Mouse (Mus musculus): ENCODE measurements at regions not wholly inside any gene's neighbourhood (a gene's known extent, or its start where the extent isn't known, plus 50 kb on each side); places are given as distances from the start of the nearest gene placed in this dataset.

GRCm38 (mm10) chr16:42784031-42784430, 91.7 kb upstream of the Zbtb20 start:
- DNase-seq (ENCODE audit: low read depth in 3 of 3, low spot score in 3 of 3) = no peak
- H3K9ac ChIP-seq (replicated peaks) = no peak overlapping the region
- TF ChIP-seq CTCF (IDR thresholded peaks at IDR 0.05; ENCODE audit: low read depth) (no peak), EP300 (IDR thresholded peaks at IDR 0.05; ENCODE audit: low read depth) (no peak)
- H3K9me3 ChIP-seq (ENCODE audit: control insufficient read depth, low read length) = no peaks in the 10 kb centered on the region
- no peak for ATAC-seq (ENCODE audit: insufficient read depth)
- WGBS (ENCODE audit: insufficient replicate concordance) = 46% methylated on average over 4 of the region's 4 CpGs
- no peak overlapping the region for H3K4me2 ChIP-seq (ENCODE audit: low read depth)
- H3K4me1 ChIP-seq (replicated peaks; ENCODE audit: control insufficient read depth in 2 of 2, insufficient read depth in 2 of 2, low read length in 1 of 2) = no peaks in the 10 kb centered on the region
- no peaks in the 10 kb centered on the region for H3K27me3 ChIP-seq (ENCODE audit: control insufficient read depth, insufficient read depth, low read length)
- H3K4me3 ChIP-seq (ENCODE audit: insufficient read depth in 1 of 2, low read depth in 2 of 2, low read length in 2 of 2) = no peak overlapping the region
- H3K27ac ChIP-seq = no peak overlapping the region
- H3K36me3 ChIP-seq (replicated peaks; ENCODE audit: control insufficient read depth, insufficient read depth, low read depth) = no peaks in the 10 kb centered on the region

DNA sequence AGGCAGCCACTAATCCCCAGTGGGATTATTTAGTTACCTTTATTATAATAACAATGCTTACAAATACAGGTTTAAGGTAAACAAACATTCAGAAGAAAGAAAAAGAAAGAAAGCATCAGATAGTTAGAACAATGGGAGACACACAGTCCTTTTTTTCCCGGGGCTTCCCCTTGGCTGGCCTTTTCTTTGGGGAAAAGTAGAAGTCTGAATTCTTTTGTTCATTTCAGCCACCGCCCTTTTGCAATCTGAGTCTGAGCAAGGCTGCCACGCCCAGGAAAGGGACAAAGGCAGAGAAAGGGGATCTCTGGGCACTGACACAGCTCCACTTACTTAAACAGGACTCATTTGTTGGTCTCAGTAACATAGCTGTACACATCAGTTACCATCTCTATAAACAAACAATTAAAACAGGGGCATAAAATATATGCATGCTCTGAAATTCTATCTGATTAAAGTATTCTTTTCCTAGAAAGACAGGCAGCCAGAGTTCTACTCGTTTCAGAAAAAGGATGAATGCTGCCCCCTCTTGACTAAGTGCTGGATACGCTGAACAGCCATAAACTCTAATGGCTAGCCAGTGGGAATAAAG, 93.5 kb upstream of the Zbtb20 start:
- DNase-seq (ENCODE audit: low read depth in 3 of 3, low spot score in 3 of 3) = no peak
- no peak for ATAC-seq (ENCODE audit: insufficient read depth)
- WGBS (ENCODE audit: insufficient replicate concordance) = 3% methylated on average over 5 of the region's 5 CpGs

DNA sequence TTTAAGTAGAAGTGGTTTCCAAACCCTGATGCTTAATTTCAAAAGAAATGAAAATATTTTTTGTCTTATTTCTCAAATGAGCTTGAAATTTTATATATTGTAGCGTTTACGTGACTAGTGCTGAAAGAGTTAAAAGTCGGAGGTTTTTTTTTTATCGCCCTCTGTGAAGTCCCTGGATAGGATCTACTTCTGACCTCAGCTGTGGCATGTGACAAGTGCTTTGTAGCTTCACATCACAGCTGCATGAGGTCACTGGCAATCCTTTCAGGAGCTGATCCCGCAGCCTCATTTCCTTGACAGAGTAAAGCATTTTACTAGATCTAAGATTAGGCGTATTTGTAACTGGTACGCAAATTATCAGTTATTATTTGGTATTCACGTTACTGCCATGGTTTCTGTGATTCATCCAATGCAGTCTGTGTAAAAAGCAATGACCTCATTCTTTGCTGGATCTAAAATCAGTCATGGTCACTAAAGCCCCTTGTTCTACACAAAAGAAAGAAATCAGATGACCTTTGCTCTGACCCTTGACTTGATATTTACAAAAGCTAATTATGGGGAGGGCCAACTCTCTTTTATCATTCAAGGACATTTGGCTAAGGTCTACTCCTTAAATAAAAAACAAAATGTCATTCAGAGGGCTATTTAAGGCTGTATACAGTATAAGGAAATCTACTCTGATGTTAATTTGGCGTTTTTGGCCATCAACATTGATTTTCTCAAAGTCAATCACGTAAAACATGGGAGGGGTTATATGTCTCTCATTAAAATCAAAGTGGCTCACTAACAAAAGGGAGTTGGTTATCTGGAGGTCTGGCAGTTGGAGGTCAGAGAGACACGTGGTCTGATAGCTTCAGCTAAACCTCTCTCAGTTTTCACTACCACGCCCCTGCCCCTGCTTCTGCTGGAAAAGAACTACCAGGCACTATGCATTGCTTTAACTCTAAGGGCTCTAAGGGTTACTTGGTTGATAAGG, 94.3 kb upstream of the Zbtb20 start:
- no peak overlapping the region for H3K4me3 ChIP-seq (ENCODE audit: insufficient read depth in 1 of 2, low read depth in 2 of 2, low read length in 2 of 2)
- no peaks in the 10 kb centered on the region for H3K27me3 ChIP-seq (ENCODE audit: control insufficient read depth, insufficient read depth, low read length)
- 20% methylated on average over 12 of the region's 12 CpGs for WGBS (ENCODE audit: insufficient replicate concordance)
- TF ChIP-seq CTCF (IDR thresholded peaks at IDR 0.05; ENCODE audit: low read depth) = no peak
- no peak for TF ChIP-seq EP300 (IDR thresholded peaks at IDR 0.05; ENCODE audit: low read depth)
- H3K9me3 ChIP-seq (ENCODE audit: control insufficient read depth, low read length) = no peaks in the 10 kb centered on the region
- no peak overlapping the region for H3K4me2 ChIP-seq (ENCODE audit: low read depth)
- DNase-seq (ENCODE audit: low read depth in 3 of 3, low spot score in 3 of 3) (no peak), ATAC-seq (ENCODE audit: insufficient read depth) (no peak)
- no peaks in the 10 kb centered on the region for H3K36me3 ChIP-seq (replicated peaks; ENCODE audit: control insufficient read depth, insufficient read depth, low read depth)
- H3K4me1 ChIP-seq (replicated peaks; ENCODE audit: control insufficient read depth in 2 of 2, insufficient read depth in 2 of 2, low read length in 1 of 2) = no peaks in the 10 kb centered on the region
- no peak overlapping the region for H3K27ac ChIP-seq
- H3K9ac ChIP-seq (replicated peaks) = no peak overlapping the region

More for the DNA sequence above, 93.5 kb upstream of the Zbtb20 start:
- no peak overlapping the region for H3K4me3 ChIP-seq (ENCODE audit: insufficient read depth in 1 of 2, low read depth in 2 of 2, low read length in 2 of 2)
- no peaks in the 10 kb centered on the region for H3K36me3 ChIP-seq (replicated peaks; ENCODE audit: control insufficient read depth, insufficient read depth, low read depth)
- TF ChIP-seq EP300 (IDR thresholded peaks at IDR 0.05; ENCODE audit: low read depth) = no peak
- TF ChIP-seq CTCF (IDR thresholded peaks at IDR 0.05; ENCODE audit: low read depth) = no peak; the same call in 1 of the 2 replicates
- H3K4me2 ChIP-seq (ENCODE audit: low read depth) = no peak overlapping the region
- H3K27ac ChIP-seq = no peak overlapping the region
- no peak overlapping the region for H3K9ac ChIP-seq (replicated peaks)
- no peaks in the 10 kb centered on the region for H3K27me3 ChIP-seq (ENCODE audit: control insufficient read depth, insufficient read depth, low read length)
- no peaks in the 10 kb centered on the region for H3K9me3 ChIP-seq (ENCODE audit: control insufficient read depth, low read length)
- H3K4me1 ChIP-seq (replicated peaks; ENCODE audit: control insufficient read depth in 2 of 2, insufficient read depth in 2 of 2, low read length in 1 of 2) = no peaks in the 10 kb centered on the region

GRCm38 (mm10) chr16:42779957-42780356, 95.7 kb upstream of the Zbtb20 start:
- no peaks in the 10 kb centered on the region for H3K9me3 ChIP-seq (ENCODE audit: control insufficient read depth, low read length)
- no peaks in the 10 kb centered on the region for H3K27me3 ChIP-seq (ENCODE audit: control insufficient read depth, insufficient read depth, low read length)
- H3K4me3 ChIP-seq (ENCODE audit: insufficient read depth in 1 of 2, low read depth in 2 of 2, low read length in 2 of 2) = no peak overlapping the region
- no peak overlapping the region for H3K27ac ChIP-seq
- H3K9ac ChIP-seq (replicated peaks) = no peak overlapping the region
- no peak overlapping the region for H3K4me2 ChIP-seq (ENCODE audit: low read depth)
- DNase-seq (ENCODE audit: low read depth in 3 of 3, low spot score in 3 of 3) = no peak
- H3K36me3 ChIP-seq (replicated peaks; ENCODE audit: control insufficient read depth, insufficient read depth, low read depth) = no peaks in the 10 kb centered on the region
- no peaks in the 10 kb centered on the region for H3K4me1 ChIP-seq (replicated peaks; ENCODE audit: control insufficient read depth in 2 of 2, insufficient read depth in 2 of 2, low read length in 1 of 2)
- ATAC-seq (ENCODE audit: insufficient read depth) = no peak
- no peak for TF ChIP-seq CTCF (IDR thresholded peaks at IDR 0.05; ENCODE audit: low read depth)
- no peak for TF ChIP-seq EP300 (IDR thresholded peaks at IDR 0.05; ENCODE audit: low read depth)
- 71% methylated on average over 3 of the region's 3 CpGs for WGBS (ENCODE audit: insufficient replicate concordance)

- Histone ChIP-seq H3K36me3 (replicated peaks; ENCODE audit: control insufficient read depth, insufficient read depth, low read depth) (no peaks in the 10 kb centered on the region), H3K9me3 (ENCODE audit: control insufficient read depth, low read length) (no peaks in the 10 kb centered on the region), H3K9ac (replicated peaks) (no peak overlapping the region), H3K27ac (no peak overlapping the region), H3K4me1 (replicated peaks; ENCODE audit: control insufficient read depth in 2 of 2, insufficient read depth in 2 of 2, low read length in 1 of 2) (no peaks in the 10 kb centered on the region), H3K4me2 (ENCODE audit: low read depth) (no peak overlapping the region), H3K27me3 (ENCODE audit: control insufficient read depth, insufficient read depth, low read length) (no peaks in the 10 kb centered on the region), H3K4me3 (ENCODE audit: insufficient read depth in 1 of 2, low read depth in 2 of 2, low read length in 2 of 2) (no peak overlapping the region)
- ATAC-seq (ENCODE audit: insufficient read depth) (no peak), DNase-seq (ENCODE audit: low read depth in 3 of 3, low spot score in 3 of 3) (no peak)
- no peak for TF ChIP-seq CTCF (IDR thresholded peaks at IDR 0.05; ENCODE audit: low read depth)
- TF ChIP-seq EP300 (IDR thresholded peaks at IDR 0.05; ENCODE audit: low read depth) = no peak
- WGBS (ENCODE audit: insufficient replicate concordance) = 39% methylated on average over 2 of the region's 2 CpGs
These were observed 103.0 kb upstream of the Zbtb20 start for GRCm38 (mm10) chr16:42772640-42773039.
